Mouse (Mus musculus) limb, embryonic 11.5 days (tissue): ENCODE data around the gene Fbxl18. TPM values are rescaled to one million over a fixed set of nuclear protein-coding genes. Genes with fewer than 3 reads are reported as not detected.
"Not testable (repeated sequence)": the region's sequence is repeated elsewhere in the genome, so short reads cannot be mapped to it uniquely, and the experiment has no call there.

Source experiments
- ATAC-seq: fragments of 200-750 bp; cut with Nextera tagmentation; 2 replicates; pipeline ENCODE4 v1.8.0; 2017; ENCODE audit warnings: low read depth; ENCODE audit not compliant: insufficient number of reproducible peaks, low FRiP score, low TSS enrichment
- DNase-seq: peaks from one replicate; pipeline ENCODE4 v3.0.0-alpha.2; 2015; ENCODE audit warnings: low spot score
- H3K27ac ChIP-seq: fragments of 300-500 bp; sonication (generic); replicated peaks from 2 replicates; pipeline ENCODE4 v1.5.1; 2014; ENCODE audit warnings: low read depth, mild to moderate bottlenecking, low read length
- H3K27me3 ChIP-seq: fragments of 300-500 bp; sonication (generic); 2 replicates; pipeline ENCODE4 v1.6.1; 2014; ENCODE audit warnings: mild to moderate bottlenecking, low read length, mixed read lengths; ENCODE audit not compliant: control insufficient read depth, insufficient read depth
- H3K36me3 ChIP-seq: fragments of 300-500 bp; sonication (generic); 2 replicates; pipeline ENCODE4 v1.6.1; 2014; ENCODE audit warnings: mild to moderate bottlenecking, low read length, moderate library complexity, mixed read lengths; ENCODE audit not compliant: control insufficient read depth, insufficient read depth
- H3K4me1 ChIP-seq: fragments of 300-500 bp; sonication (generic); 2 replicates; pipeline ENCODE4 v1.6.1; 2014; ENCODE audit warnings: low read length, mixed read lengths; ENCODE audit not compliant: control insufficient read depth, insufficient read depth
- H3K4me2 ChIP-seq: fragments of 300-500 bp; sonication (generic); 2 replicates; pipeline ENCODE4 v1.6.1; 2014; ENCODE audit warnings: low read depth, mild to moderate bottlenecking, moderate library complexity; ENCODE audit not compliant: severe bottlenecking
- H3K4me3 ChIP-seq: fragments of 300-500 bp; sonication (generic); 2 replicates; pipeline ENCODE4 v1.5.1; 2014; ENCODE audit warnings: low read depth, low read length
- H3K9ac ChIP-seq: fragments of 300-500 bp; sonication (generic); 2 replicates; pipeline ENCODE4 v1.6.1; 2014; ENCODE audit warnings: mild to moderate bottlenecking, low read length
- H3K9me3 ChIP-seq: fragments of 300-500 bp; sonication (generic); 2 replicates; pipeline ENCODE4 v1.6.1; 2016; ENCODE audit warnings: low read length; ENCODE audit not compliant: control insufficient read depth
- whole genome bisulfite sequencing: fragments of 180-500 bp; shearing (Covaris S2); extraction: QIAGEN DNeasy Blood & Tissue Kit; methylation state at CpG from one replicate; pipeline ENCODE4 v1.1.7; 2014; 5-methylcytosine and 5-hydroxymethylcytosine counted together
- polyA plus RNA-seq: library from polyadenylated mRNA; unstranded; fragments of >200 nt; fragmentation: Nextera tagmentation; extraction: Ambion mirVana; gene quantifications from 2 replicates; pipeline ENCODE4 v1.2.1, GENCODE M21; 2014

Gene Fbxl18
- polyA plus RNA-seq, 1 experiment from 2014 or later = 11.1 TPM

- Histone ChIP-seq H3K4me3 (no peak overlapping the region), H3K36me3 (peaks cover 26% of the 10 kb centered on the region), H3K4me1 (peaks cover 6% of the 10 kb centered on the region), H3K4me2 (no peak overlapping the region), H3K9me3 (no peaks in the 10 kb centered on the region), H3K9ac (no peak overlapping the region), H3K27me3 (no peaks in the 10 kb centered on the region), H3K27ac (no peak overlapping the region)
- ATAC-seq (no peak), DNase-seq (no peak)
- WGBS = 86% methylated on average over 9 of the region's 9 CpGs
Observed at GRCm38 (mm10) chr5:142899057-142899601, 3.9 kb upstream of the Fbxl18 start.

- Histone ChIP-seq H3K36me3 (peaks cover 20% of the 10 kb centered on the region), H3K4me2 (no peak overlapping the region), H3K4me1 (peaks cover 10% of the 10 kb centered on the region), H3K27me3 (no peaks in the 10 kb centered on the region), H3K27ac (no peak overlapping the region), H3K9ac (no peak overlapping the region), H3K9me3 (no peaks in the 10 kb centered on the region), H3K4me3 (no peak overlapping the region)
- 90% methylated on average over 4 of the region's 4 CpGs for WGBS
- no peak for ATAC-seq
- DNase-seq = no peak
Observed at GRCm38 (mm10) chr5:142898316-142898715, 3.1 kb upstream of the Fbxl18 start.

- DNase-seq = no peak
- H3K4me3 ChIP-seq = no peak overlapping the region
Observed at GRCm38 (mm10) chr5:142897568-142898248, 2.5 kb upstream of the Fbxl18 start.

GRCm38 (mm10) chr5:142896713-142897112, 1.5 kb upstream of the Fbxl18 start:
- 84% methylated on average over 5 of the region's 5 CpGs for WGBS
- DNase-seq = no peak
- ATAC-seq = no peak
- Histone ChIP-seq H3K4me2 (no peak overlapping the region), H3K9ac (no peak overlapping the region), H3K27me3 (no peaks in the 10 kb centered on the region), H3K4me1 (peaks cover 7% of the 10 kb centered on the region), H3K9me3 (no peaks in the 10 kb centered on the region), H3K27ac (no peak overlapping the region), H3K4me3 (no peak overlapping the region), H3K36me3 (peaks cover 9% of the 10 kb centered on the region; the same call in 1 of the 2 replicates)

More at GRCm38 (mm10) chr5:142897568-142898248, 2.5 kb upstream of the Fbxl18 start:
- Histone ChIP-seq H3K36me3 (peaks cover 15% of the 10 kb centered on the region), H3K27ac (no peak overlapping the region), H3K9me3 (no peaks in the 10 kb centered on the region), H3K4me1 (peaks cover 10% of the 10 kb centered on the region), H3K4me2 (no peak overlapping the region), H3K27me3 (no peaks in the 10 kb centered on the region), H3K9ac (no peak overlapping the region)
- 95% methylated on average over 7 of the region's 7 CpGs for WGBS
- ATAC-seq = no peak

GRCm38 (mm10) chr5:142896192-142896591, 971 bp upstream of the Fbxl18 start:
- peaks cover 9% of the 10 kb centered on the region; the same call in 1 of the 2 replicates for H3K36me3 ChIP-seq
- no peaks in the 10 kb centered on the region for H3K9me3 ChIP-seq
- H3K27me3 ChIP-seq = no peaks in the 10 kb centered on the region
- H3K4me2 ChIP-seq = no peak overlapping the region
- H3K27ac ChIP-seq = no peak overlapping the region
- H3K4me1 ChIP-seq = peaks cover 7% of the 10 kb centered on the region
- ATAC-seq (no peak), DNase-seq (no peak)
- no peak overlapping the region for H3K9ac ChIP-seq
- no peak overlapping the region for H3K4me3 ChIP-seq
- WGBS = 88% methylated on average over 10 of the region's 10 CpGs

GRCm38 (mm10) chr5:142891396-142891795, 3.8 kb downstream of the Fbxl18 start:
- 48% methylated on average over 6 of the region's 6 CpGs for WGBS
- no peak overlapping the region for H3K4me3 ChIP-seq
- no peak overlapping the region for H3K27ac ChIP-seq
- no peak overlapping the region for H3K9ac ChIP-seq
- H3K9me3 ChIP-seq = no peaks in the 10 kb centered on the region
- peaks cover 4% of the 10 kb centered on the region for H3K36me3 ChIP-seq
- no peak for ATAC-seq
- H3K27me3 ChIP-seq = no peaks in the 10 kb centered on the region
- H3K4me2 ChIP-seq = no peak overlapping the region
- no peak for DNase-seq
- peaks cover 7% of the 10 kb centered on the region for H3K4me1 ChIP-seq

- H3K27ac ChIP-seq, H3K4me1 ChIP-seq, H3K9me3 ChIP-seq, ATAC-seq, H3K4me2 ChIP-seq, DNase-seq, H3K4me3 ChIP-seq, H3K9ac ChIP-seq, H3K27me3 ChIP-seq: not testable (repeated sequence)
- 85% methylated on average over 3 of the region's 3 CpGs for WGBS
- peaks cover 19% of the 10 kb centered on the region for H3K36me3 ChIP-seq
Observed at GRCm38 (mm10) chr5:142887533-142887932, 7.7 kb downstream of the Fbxl18 start.

- no peak overlapping the region for H3K4me2 ChIP-seq
- peaks cover 22% of the 10 kb centered on the region for H3K36me3 ChIP-seq
- H3K27ac ChIP-seq = no peak overlapping the region
Observed at GRCm38 (mm10) chr5:142886761-142887160, 8.5 kb downstream of the Fbxl18 start.

More at GRCm38 (mm10) chr5:142886761-142887160, 8.5 kb downstream of the Fbxl18 start:
- Histone ChIP-seq H3K9me3 (no peaks in the 10 kb centered on the region), H3K4me1 (no peaks in the 10 kb centered on the region), H3K4me3 (no peak overlapping the region), H3K27me3 (no peaks in the 10 kb centered on the region), H3K9ac (no peak overlapping the region)
- ATAC-seq (no peak), DNase-seq (no peak)
- WGBS = 95% methylated on average over 20 of the region's 20 CpGs
